Mouse (Mus musculus) intestine, embryonic 15.5 days (tissue): ENCODE measurements at regions not wholly inside any gene's neighbourhood (a gene's known extent, or its start where the extent isn't known, plus 50 kb on each side); places are given as distances from the start of the nearest gene placed in this dataset.
"Not testable (repeated sequence)": the region's sequence is repeated elsewhere in the genome, so short reads cannot be mapped to it uniquely, and the experiment has no call there.

ENCODE experiments used
- ATAC-seq: fragments of 200-750 bp; cut with Nextera tagmentation; 2 replicates; pipeline ENCODE4 v1.8.0; 2017; ENCODE audit warnings: moderate TSS enrichment, moderate library complexity
- H3K27ac ChIP-seq: fragments of 300-500 bp; sonication (generic); 2 replicates; pipeline ENCODE4 v1.5.1; 2015; ENCODE audit warnings: mild to moderate bottlenecking, inconsistent platforms
- H3K27me3 ChIP-seq: fragments of 300-500 bp; sonication (generic); replicated peaks from 2 replicates; pipeline ENCODE4 v1.6.1; 2015; ENCODE audit warnings: inconsistent platforms
- H3K36me3 ChIP-seq: fragments of 300-500 bp; sonication (generic); 2 replicates; pipeline ENCODE4 v1.6.1; 2015; ENCODE audit warnings: inconsistent platforms
- H3K4me1 ChIP-seq: fragments of 300-500 bp; sonication (generic); replicated peaks from 2 replicates; pipeline ENCODE4 v1.6.1; 2015; ENCODE audit warnings: inconsistent platforms
- H3K4me2 ChIP-seq: fragments of 300-500 bp; sonication (generic); replicated peaks from 2 replicates; pipeline ENCODE4 v1.6.1; 2015; ENCODE audit warnings: mild to moderate bottlenecking, inconsistent platforms
- H3K4me3 ChIP-seq: fragments of 300-500 bp; sonication (generic); replicated peaks from 2 replicates; pipeline ENCODE4 v1.5.1; 2015; ENCODE audit warnings: inconsistent platforms
- H3K9ac ChIP-seq: fragments of 300-500 bp; sonication (generic); 2 replicates; pipeline ENCODE4 v1.6.1; 2015; ENCODE audit warnings: inconsistent platforms
- H3K9me3 ChIP-seq: fragments of 300-500 bp; sonication (generic); 2 replicates; pipeline ENCODE4 v1.6.1; 2016; ENCODE audit warnings: inconsistent platforms
- WGBS: fragments of 180-500 bp; shearing (Covaris S2); methylation state at CpG from one replicate; pipeline ENCODE4 v1.1.7; 2015; 5-methylcytosine and 5-hydroxymethylcytosine counted together

- H3K4me2 ChIP-seq: no peak overlapping the region
- WGBS: 37% methylated on average over 7 of the region's 7 CpGs
- no peaks in the 10 kb centered on the region for H3K9me3 ChIP-seq
- no peak overlapping the region for H3K9ac ChIP-seq
- no peak for ATAC-seq
- H3K27ac ChIP-seq: no peak overlapping the region
- H3K27me3 ChIP-seq: no peaks in the 10 kb centered on the region
- H3K4me3 ChIP-seq: no peak overlapping the region
- H3K4me1 ChIP-seq: peaks cover 9% of the 10 kb centered on the region
- no peaks in the 10 kb centered on the region for H3K36me3 ChIP-seq
Measured at GRCm38 (mm10) chr12:29054367-29054766, 302.8 kb downstream of the Eipr1 start.

GRCm38 (mm10) chr12:29062025-29062637 lies 310.5 kb downstream of the Eipr1 start:
- H3K4me1 ChIP-seq: no peaks in the 10 kb centered on the region
- no peaks in the 10 kb centered on the region for H3K36me3 ChIP-seq
- no peak overlapping the region for H3K4me3 ChIP-seq
- WGBS: 43% methylated on average over 14 of the region's 14 CpGs
- no peaks in the 10 kb centered on the region for H3K9me3 ChIP-seq
- H3K4me2 ChIP-seq: no peak overlapping the region
- no peak overlapping the region for H3K9ac ChIP-seq
- no peak for ATAC-seq
- H3K27me3 ChIP-seq: no peaks in the 10 kb centered on the region
- no peak overlapping the region for H3K27ac ChIP-seq

DNA sequence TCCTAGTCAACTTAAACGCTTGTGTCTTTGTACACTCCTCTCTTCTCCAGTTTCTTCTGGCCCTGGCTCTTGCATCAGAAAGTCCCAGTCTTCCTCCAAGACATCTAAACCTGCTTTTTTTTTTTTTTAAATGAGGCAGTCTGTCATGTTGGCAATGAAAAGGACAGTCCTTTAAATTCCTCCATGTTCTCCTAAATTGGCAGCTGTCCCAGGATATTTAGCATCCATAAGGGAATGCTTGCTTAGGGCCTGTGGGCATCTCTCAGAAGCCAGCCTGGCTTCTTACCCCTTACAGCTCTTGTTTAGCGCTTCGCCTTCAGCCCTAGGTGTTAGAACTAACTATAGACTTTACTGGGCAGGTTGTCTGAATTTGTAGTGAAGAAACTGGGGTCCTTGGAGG lies 311.2 kb downstream of the Eipr1 start:
- no peak overlapping the region for H3K27ac ChIP-seq
- no peaks in the 10 kb centered on the region for H3K9me3 ChIP-seq
- ATAC-seq: no peak
- H3K36me3 ChIP-seq: no peaks in the 10 kb centered on the region
- no peak overlapping the region for H3K4me2 ChIP-seq
- H3K27me3 ChIP-seq: no peaks in the 10 kb centered on the region
- WGBS: 90% methylated on average over 3 of the region's 3 CpGs
- no peak overlapping the region for H3K4me3 ChIP-seq
- no peaks in the 10 kb centered on the region for H3K4me1 ChIP-seq
- no peak overlapping the region for H3K9ac ChIP-seq

- WGBS: 35% methylated on average over 5 of the region's 5 CpGs
- H3K9me3 ChIP-seq: no peaks in the 10 kb centered on the region
- no peaks in the 10 kb centered on the region for H3K4me1 ChIP-seq
- no peak overlapping the region for H3K4me2 ChIP-seq
- no peak for ATAC-seq
- H3K27me3 ChIP-seq: no peaks in the 10 kb centered on the region
- H3K4me3 ChIP-seq: no peak overlapping the region
- no peak overlapping the region for H3K27ac ChIP-seq
- H3K36me3 ChIP-seq: no peaks in the 10 kb centered on the region
- H3K9ac ChIP-seq: no peak overlapping the region
Measured at GRCm38 (mm10) chr12:29068180-29068579, 316.6 kb downstream of the Eipr1 start.

DNA sequence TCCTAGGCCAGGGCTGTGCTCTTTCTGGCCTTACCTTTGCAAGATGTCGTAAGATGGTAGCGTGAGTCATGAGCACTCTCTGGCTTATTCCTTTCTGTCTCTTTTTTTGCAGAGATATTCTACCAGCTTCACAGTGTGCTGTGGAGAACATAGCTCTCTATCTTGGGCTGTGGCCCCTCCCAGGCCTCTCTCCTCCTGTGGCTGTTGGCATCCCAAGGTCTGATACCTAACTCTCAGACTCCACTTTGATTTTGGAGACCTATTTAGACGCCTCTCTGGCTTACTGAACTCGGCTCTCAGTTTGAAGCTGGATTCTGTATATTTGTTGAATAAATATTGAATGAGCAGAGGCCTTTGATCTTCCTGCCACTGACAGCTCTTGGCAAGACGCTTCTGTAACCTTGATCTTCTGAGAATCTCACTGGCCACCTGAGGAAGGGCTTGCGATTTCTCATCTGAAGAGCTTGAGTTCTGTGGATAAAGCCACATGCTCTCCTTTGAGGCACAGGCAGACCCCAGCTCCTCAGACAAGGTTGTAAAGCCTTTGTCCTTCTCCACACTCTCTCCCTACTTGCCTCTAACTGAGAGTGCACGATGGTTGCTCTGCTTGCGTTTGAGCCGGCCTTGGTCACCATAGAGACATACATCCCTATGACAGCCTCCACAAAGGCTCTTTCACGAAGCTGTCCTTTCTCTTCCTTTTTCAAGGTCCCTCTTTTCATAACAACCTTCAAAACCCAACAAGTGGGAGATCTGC lies 323.7 kb downstream of the Eipr1 start:
- H3K27me3 ChIP-seq: no peaks in the 10 kb centered on the region
- H3K27ac ChIP-seq: no peak overlapping the region
- H3K9me3 ChIP-seq: no peaks in the 10 kb centered on the region
- no peak overlapping the region for H3K4me2 ChIP-seq
- H3K36me3 ChIP-seq: no peaks in the 10 kb centered on the region
- H3K9ac ChIP-seq: no peak overlapping the region
- ATAC-seq: no peak
- WGBS: 60% methylated on average over 10 of the region's 10 CpGs
- no peaks in the 10 kb centered on the region; the same call in 1 of the 2 replicates for H3K4me1 ChIP-seq
- H3K4me3 ChIP-seq: no peak overlapping the region

- H3K9me3 ChIP-seq: no peaks in the 10 kb centered on the region
- H3K27me3 ChIP-seq: no peaks in the 10 kb centered on the region
- no peaks in the 10 kb centered on the region for H3K36me3 ChIP-seq
- 85% methylated on average over 1 of the region's 1 CpGs for WGBS
- ATAC-seq: no peak
- H3K4me3 ChIP-seq: no peak overlapping the region
- H3K4me2 ChIP-seq: no peak overlapping the region
- no peak overlapping the region for H3K9ac ChIP-seq
- no peaks in the 10 kb centered on the region; the same call in 1 of the 2 replicates for H3K4me1 ChIP-seq
- no peak overlapping the region for H3K27ac ChIP-seq
Measured at GRCm38 (mm10) chr12:29076606-29077005, 325.0 kb downstream of the Eipr1 start.

GRCm38 (mm10) chr12:29079011-29079410 lies 327.4 kb downstream of the Eipr1 start:
- no peak overlapping the region for H3K9ac ChIP-seq
- no peak overlapping the region for H3K4me2 ChIP-seq
- no peaks in the 10 kb centered on the region for H3K27me3 ChIP-seq
- H3K9me3 ChIP-seq: no peaks in the 10 kb centered on the region
- no peak overlapping the region for H3K4me3 ChIP-seq
- H3K27ac ChIP-seq: no peak overlapping the region
- 73% methylated on average over 1 of the region's 1 CpGs for WGBS
- H3K4me1 ChIP-seq: no peaks in the 10 kb centered on the region; the same call in 1 of the 2 replicates
- ATAC-seq: no peak
- no peaks in the 10 kb centered on the region for H3K36me3 ChIP-seq

DNA sequence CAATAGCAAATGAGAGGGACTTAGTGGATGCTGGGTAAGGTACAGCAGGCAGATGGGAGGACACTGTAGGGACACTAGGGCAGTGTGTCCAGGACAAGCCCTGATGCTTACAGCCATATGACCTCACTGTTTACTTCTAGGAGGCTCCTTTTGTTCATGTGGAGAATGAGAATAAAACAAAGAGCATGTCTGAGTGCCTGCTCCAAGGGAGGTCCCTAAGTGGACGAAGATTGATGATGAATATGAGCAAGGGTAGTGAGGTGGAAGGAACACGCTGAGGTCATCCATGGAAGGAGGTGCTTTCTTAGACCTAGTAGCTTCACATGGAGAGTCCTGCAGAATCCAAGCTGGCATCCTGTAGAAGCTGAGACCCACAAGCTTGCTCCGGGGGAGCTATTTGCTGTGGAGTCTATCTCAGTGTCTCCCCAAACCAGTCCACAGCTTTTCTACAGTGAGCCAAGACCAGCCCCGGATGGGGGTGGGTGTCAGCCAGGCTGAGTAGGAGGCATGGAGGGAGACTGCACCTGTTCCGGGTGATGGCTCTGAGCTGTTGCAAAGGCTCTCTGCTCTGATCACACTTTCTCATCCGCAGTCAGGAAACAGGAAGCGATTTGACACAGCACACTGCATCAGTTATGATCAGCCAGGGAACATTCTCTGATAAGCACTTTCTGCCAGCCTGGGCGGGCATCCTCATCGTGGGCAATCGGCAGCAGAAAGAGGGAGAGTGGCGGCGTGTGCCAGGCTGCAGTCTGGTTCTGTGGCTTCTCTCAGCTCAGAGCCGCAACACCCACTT lies 332.0 kb downstream of the Eipr1 start:
- ATAC-seq: no peak
- Histone ChIP-seq H3K4me2 (no peak overlapping the region), H3K4me3 (no peak overlapping the region), H3K27ac (no peak overlapping the region), H3K9ac (no peak overlapping the region), H3K9me3 (no peaks in the 10 kb centered on the region), H3K36me3 (no peaks in the 10 kb centered on the region), H3K27me3 (no peaks in the 10 kb centered on the region), H3K4me1 (no peaks in the 10 kb centered on the region)
- WGBS: 66% methylated on average over 13 of the region's 13 CpGs

DNA sequence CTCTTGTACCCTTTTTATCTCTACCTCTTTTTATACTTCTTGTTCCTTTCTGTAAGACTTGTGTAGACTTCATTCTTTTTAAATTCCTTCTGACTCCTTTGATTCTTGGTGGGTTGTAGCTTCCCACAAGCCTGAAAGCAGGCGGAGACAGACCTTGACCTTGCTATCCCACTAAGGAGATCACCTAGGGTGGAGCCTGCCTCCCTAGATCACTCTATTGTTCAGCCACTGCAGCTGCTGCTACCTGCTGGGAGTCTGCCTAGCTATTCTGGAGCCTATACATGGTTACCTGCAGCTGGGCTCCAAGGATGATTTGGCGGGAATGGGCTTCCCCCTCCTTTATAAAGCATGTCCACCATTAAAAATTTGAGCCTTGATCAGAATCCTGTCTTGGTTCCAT lies 335.6 kb downstream of the Eipr1 start:
- H3K4me2 ChIP-seq, H3K36me3 ChIP-seq, H3K9me3 ChIP-seq, H3K4me1 ChIP-seq, H3K27ac ChIP-seq, H3K4me3 ChIP-seq, ATAC-seq, H3K9ac ChIP-seq, H3K27me3 ChIP-seq: not testable (repeated sequence)
- 70% methylated on average over 2 of the region's 2 CpGs for WGBS

DNA sequence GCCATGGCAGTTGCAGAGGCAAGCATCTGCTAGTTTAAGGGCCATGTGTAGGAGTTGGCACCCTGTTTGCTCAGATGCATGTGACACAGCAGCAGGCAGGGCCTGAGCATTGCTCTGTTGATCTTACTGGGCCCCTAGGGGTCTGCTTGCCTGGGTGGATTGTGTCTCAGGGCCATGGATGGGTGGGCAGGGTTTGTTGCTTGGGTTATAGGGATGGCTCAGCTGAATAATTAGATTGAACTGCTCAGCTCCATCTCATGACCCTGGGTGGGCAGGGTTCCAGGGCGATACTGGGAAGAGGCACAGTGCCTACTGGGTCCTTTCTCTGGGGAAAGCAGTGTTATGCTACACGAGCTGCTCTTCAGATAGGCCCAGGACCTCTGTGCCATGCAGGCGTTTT lies 338.0 kb downstream of the Eipr1 start:
- no peak overlapping the region for H3K4me2 ChIP-seq
- no peak overlapping the region for H3K9ac ChIP-seq
- no peaks in the 10 kb centered on the region for H3K4me1 ChIP-seq
- H3K27me3 ChIP-seq: no peaks in the 10 kb centered on the region
- no peaks in the 10 kb centered on the region for H3K36me3 ChIP-seq
- no peak overlapping the region for H3K4me3 ChIP-seq
- H3K27ac ChIP-seq: no peak overlapping the region
- no peaks in the 10 kb centered on the region for H3K9me3 ChIP-seq
- 64% methylated on average over 3 of the region's 3 CpGs for WGBS
- no peak for ATAC-seq

- Histone ChIP-seq H3K27ac (no peak overlapping the region), H3K36me3 (no peaks in the 10 kb centered on the region), H3K4me1 (0 out of 2 replicates have a peak, but pooled peaks cover under 1% of the 10 kb centered on the region), H3K9me3 (no peaks in the 10 kb centered on the region), H3K4me2 (no peak overlapping the region), H3K9ac (no peak overlapping the region), H3K27me3 (no peaks in the 10 kb centered on the region), H3K4me3 (no peak overlapping the region)
- 73% methylated on average over 5 of the region's 5 CpGs for WGBS
- ATAC-seq: no peak
Measured at GRCm38 (mm10) chr12:29090451-29090850, 338.8 kb downstream of the Eipr1 start.

DNA sequence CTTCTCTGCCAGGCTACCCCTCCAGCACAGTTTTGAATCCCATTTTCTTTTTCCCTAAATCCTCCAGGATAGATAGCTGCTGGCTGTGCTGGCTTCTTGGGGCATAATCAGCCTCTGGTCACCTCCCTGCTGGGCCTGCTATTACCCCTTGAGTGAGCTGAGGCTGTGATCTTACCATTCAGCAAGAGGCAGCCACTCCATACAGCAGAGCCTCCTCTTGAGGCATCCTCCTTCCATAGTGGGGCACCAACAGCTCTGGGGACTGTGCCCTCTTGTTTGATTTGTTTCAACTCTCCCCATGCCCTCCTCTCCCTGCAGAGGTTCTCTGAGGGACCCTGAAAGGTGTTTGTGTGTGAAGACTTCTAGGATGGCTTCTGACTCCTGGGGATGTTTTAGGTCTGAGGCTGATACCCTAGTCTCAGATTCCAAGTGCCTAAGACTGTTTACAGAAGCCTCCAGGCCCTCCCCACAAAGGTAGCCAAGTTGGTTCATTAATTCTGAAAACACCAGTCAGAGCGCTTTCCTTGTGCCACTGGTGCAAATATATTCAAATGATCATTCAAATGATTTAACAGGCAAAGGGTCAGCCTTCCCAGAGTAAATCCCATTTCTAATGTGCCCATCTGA lies 343.9 kb downstream of the Eipr1 start:
- H3K27me3 ChIP-seq: no peaks in the 10 kb centered on the region
- no peak overlapping the region for H3K9ac ChIP-seq

More for the DNA sequence above, 343.9 kb downstream of the Eipr1 start:
- Histone ChIP-seq H3K4me1 (peaks cover 7% of the 10 kb centered on the region; the same call in 1 of the 2 replicates), H3K27ac (no peak overlapping the region), H3K4me2 (no peak overlapping the region), H3K4me3 (no peak overlapping the region), H3K36me3 (no peaks in the 10 kb centered on the region), H3K9me3 (no peaks in the 10 kb centered on the region)
- WGBS: 57% methylated on average over 1 of the region's 1 CpGs
- no peak for ATAC-seq
